Mouse (Mus musculus): Measurements from ENCODE around the gene Serpina11. TPM values are rescaled to one million over a fixed set of nuclear protein-coding genes. Genes with fewer than 3 reads are reported as not detected.
"Not testable (repeated sequence)": the region's sequence is repeated elsewhere in the genome, so short reads cannot be mapped to it uniquely, and the experiment has no call there.

Serpina11 gene
- polyA plus RNA-seq, 1 experiment from 2014 or later: 0.62 TPM

- H3K9me3 ChIP-seq (replicated peaks; ENCODE audit: control insufficient read depth, low read length): no peaks in the 10 kb centered on the region
- H3K36me3 ChIP-seq (ENCODE audit: control insufficient read depth, insufficient read depth, low read length): no peaks in the 10 kb centered on the region
- no peak for ATAC-seq (ENCODE audit: insufficient read depth, low FRiP score)
- H3K4me2 ChIP-seq (ENCODE audit: low read depth, low read length): no peak overlapping the region
- no peaks in the 10 kb centered on the region for H3K27me3 ChIP-seq (ENCODE audit: control insufficient read depth, insufficient read depth, low read length)
- H3K27ac ChIP-seq (ENCODE audit: low read length): no peak overlapping the region
- WGBS: 80% methylated on average over 5 of the region's 5 CpGs
- H3K9ac ChIP-seq (ENCODE audit: low read length): no peak overlapping the region
- no peak overlapping the region for H3K4me3 ChIP-seq (replicated peaks; ENCODE audit: low read length)
- no peaks in the 10 kb centered on the region for H3K4me1 ChIP-seq (ENCODE audit: control insufficient read depth, insufficient read depth, low read length)
Observed at GRCm38 (mm10) chr12:103962337-103962736, 27.4 kb downstream of the Serpina11 start.

DNA sequence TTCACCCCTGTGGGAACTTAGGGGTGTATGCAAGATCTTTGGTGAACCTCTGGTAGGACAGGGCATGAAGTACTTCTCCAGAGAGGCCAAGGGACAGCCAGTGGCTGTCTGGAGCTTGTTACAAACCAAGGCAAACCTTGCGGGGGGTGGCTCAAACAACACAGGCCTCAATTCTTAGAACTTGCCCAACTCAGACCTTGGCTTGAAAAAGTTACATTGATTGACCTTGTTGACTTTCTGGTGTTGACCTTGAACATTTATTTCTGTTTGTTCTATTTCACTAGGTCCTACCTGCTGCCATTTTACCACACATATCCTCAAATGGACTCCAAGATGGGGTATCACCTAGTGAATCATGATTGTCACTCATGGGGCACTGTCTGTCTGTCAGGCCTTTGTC, 28.0 kb downstream of the Serpina11 start:
- no peaks in the 10 kb centered on the region for H3K4me1 ChIP-seq (ENCODE audit: control insufficient read depth, insufficient read depth, low read length)
- H3K27ac ChIP-seq (ENCODE audit: low read length): no peak overlapping the region
- H3K27me3 ChIP-seq (ENCODE audit: control insufficient read depth, insufficient read depth, low read length): no peaks in the 10 kb centered on the region
- ATAC-seq (ENCODE audit: insufficient read depth, low FRiP score): no peak
- WGBS: 96% methylated on average over 1 of the region's 1 CpGs
- no peaks in the 10 kb centered on the region for H3K36me3 ChIP-seq (ENCODE audit: control insufficient read depth, insufficient read depth, low read length)
- H3K9me3 ChIP-seq (replicated peaks; ENCODE audit: control insufficient read depth, low read length): no peaks in the 10 kb centered on the region
- H3K4me3 ChIP-seq (replicated peaks; ENCODE audit: low read length): no peak overlapping the region
- no peak overlapping the region for H3K4me2 ChIP-seq (ENCODE audit: low read depth, low read length)
- H3K9ac ChIP-seq (ENCODE audit: low read length): no peak overlapping the region

DNA sequence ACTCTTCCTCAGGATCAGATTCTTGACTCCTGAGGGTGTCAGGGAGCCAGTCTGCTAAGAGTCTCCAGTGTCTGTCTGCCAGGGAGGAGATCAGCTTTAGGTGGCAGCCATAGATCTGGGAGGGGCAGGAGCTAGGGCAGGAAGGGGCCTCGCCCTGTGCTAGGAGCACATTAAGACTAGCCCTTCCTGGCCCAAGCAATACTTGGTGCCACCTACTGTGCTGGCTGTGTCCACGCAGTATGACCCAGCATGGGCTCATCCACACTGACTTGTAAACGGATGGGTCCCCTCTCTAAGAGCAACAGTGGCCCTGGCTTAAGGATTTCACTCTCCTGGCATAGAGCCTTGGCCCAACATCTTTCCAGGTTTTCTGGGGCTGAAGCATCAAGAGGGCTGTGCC, 31.0 kb downstream of the Serpina11 start, which contains the start of gene Serpina1e:
Serpina1e (minus strand) TSS at position 178 of the 400 bp plus-strand sequence.
- Histone ChIP-seq H3K36me3 (ENCODE audit: control insufficient read depth, insufficient read depth, low read length) (no peaks in the 10 kb centered on the region), H3K9ac (ENCODE audit: low read length) (no peak within 1 kb of the TSS), H3K27me3 (ENCODE audit: control insufficient read depth, insufficient read depth, low read length) (no peaks in the 10 kb centered on the region), H3K27ac (ENCODE audit: low read length) (no peak within 1 kb of the TSS), H3K4me1 (ENCODE audit: control insufficient read depth, insufficient read depth, low read length) (no peaks in the 10 kb centered on the region), H3K4me2 (ENCODE audit: low read depth, low read length) (no peak within 1 kb of the TSS), H3K9me3 (replicated peaks; ENCODE audit: control insufficient read depth, low read length) (no peaks in the 10 kb centered on the region), H3K4me3 (replicated peaks; ENCODE audit: low read length) (no peak within 1 kb of the TSS)
- 75% methylated on average over 3 of the region's 3 CpGs for WGBS
- ATAC-seq (ENCODE audit: insufficient read depth, low FRiP score): 0 out of 2 replicates have a peak, but pooled peaks have one; percentile 53

DNA sequence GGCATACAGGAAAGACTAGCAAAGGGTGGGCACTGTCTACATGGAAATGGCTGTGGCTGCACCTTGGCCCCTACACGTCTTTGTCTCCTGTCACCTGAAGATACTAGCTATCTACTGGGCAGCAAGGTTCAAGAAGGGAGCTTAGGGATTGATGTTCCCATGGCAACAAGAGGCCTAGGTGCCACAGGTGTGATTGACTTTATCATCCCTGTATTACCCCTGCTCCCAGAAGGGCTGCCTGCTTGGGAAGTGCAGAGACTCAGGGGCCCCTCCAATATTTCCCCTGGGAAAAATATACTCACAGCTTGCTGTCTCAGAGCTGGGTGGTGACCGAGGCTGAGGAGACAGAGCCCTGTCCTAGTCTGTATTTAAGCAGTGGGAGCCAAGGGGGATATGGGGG, 33.2 kb downstream of the Serpina11 start:
- WGBS: 57% methylated on average over 2 of the region's 2 CpGs
- not testable (repeated sequence) for H3K9ac ChIP-seq (ENCODE audit: low read length); ATAC-seq (ENCODE audit: insufficient read depth, low FRiP score); H3K27ac ChIP-seq (ENCODE audit: low read length); H3K27me3 ChIP-seq (ENCODE audit: control insufficient read depth, insufficient read depth, low read length); H3K9me3 ChIP-seq (replicated peaks; ENCODE audit: control insufficient read depth, low read length); H3K4me2 ChIP-seq (ENCODE audit: low read depth, low read length); H3K4me1 ChIP-seq (ENCODE audit: control insufficient read depth, insufficient read depth, low read length); H3K4me3 ChIP-seq (replicated peaks; ENCODE audit: low read length); H3K36me3 ChIP-seq (ENCODE audit: control insufficient read depth, insufficient read depth, low read length)

DNA sequence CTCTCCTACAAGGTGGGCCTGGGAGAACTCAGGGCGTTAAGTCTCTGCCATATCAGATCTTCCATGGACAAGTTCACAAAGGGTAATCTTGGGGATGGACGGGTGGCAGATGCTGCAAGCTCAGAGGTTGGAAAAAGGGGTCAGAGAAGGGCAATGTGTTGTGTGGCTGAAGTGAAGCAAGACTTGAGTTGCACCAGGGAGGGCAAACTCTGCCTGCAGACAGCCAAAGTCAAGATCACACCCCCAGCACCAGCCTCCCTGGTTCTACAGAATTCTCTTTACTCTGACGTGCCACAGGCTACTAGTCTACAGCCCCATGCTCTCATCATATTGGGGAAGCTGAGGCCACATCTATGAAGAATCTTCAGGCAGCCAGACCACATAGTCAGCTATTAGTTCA, 36.8 kb downstream of the Serpina11 start:
- H3K36me3 ChIP-seq (ENCODE audit: control insufficient read depth, insufficient read depth, low read length); H3K9me3 ChIP-seq (replicated peaks; ENCODE audit: control insufficient read depth, low read length); H3K4me2 ChIP-seq (ENCODE audit: low read depth, low read length); H3K4me3 ChIP-seq (replicated peaks; ENCODE audit: low read length); H3K9ac ChIP-seq (ENCODE audit: low read length); H3K27me3 ChIP-seq (ENCODE audit: control insufficient read depth, insufficient read depth, low read length); H3K4me1 ChIP-seq (ENCODE audit: control insufficient read depth, insufficient read depth, low read length); H3K27ac ChIP-seq (ENCODE audit: low read length); ATAC-seq (ENCODE audit: insufficient read depth, low FRiP score): not testable (repeated sequence)
- WGBS: 93% methylated on average over 3 of the region's 3 CpGs

- WGBS: 82% methylated on average over 4 of the region's 4 CpGs
- no peak overlapping the region for H3K9ac ChIP-seq (ENCODE audit: low read length)
- H3K36me3 ChIP-seq (ENCODE audit: control insufficient read depth, insufficient read depth, low read length): no peaks in the 10 kb centered on the region
- H3K27me3 ChIP-seq (ENCODE audit: control insufficient read depth, insufficient read depth, low read length): no peaks in the 10 kb centered on the region
- no peaks in the 10 kb centered on the region for H3K4me1 ChIP-seq (ENCODE audit: control insufficient read depth, insufficient read depth, low read length)
- no peaks in the 10 kb centered on the region for H3K9me3 ChIP-seq (replicated peaks; ENCODE audit: control insufficient read depth, low read length)
- no peak overlapping the region for H3K4me2 ChIP-seq (ENCODE audit: low read depth, low read length)
- H3K4me3 ChIP-seq (replicated peaks; ENCODE audit: low read length): no peak overlapping the region
- H3K27ac ChIP-seq (ENCODE audit: low read length): no peak overlapping the region
- ATAC-seq (ENCODE audit: insufficient read depth, low FRiP score): no peak
Observed at GRCm38 (mm10) chr12:103946243-103946642, 43.5 kb downstream of the Serpina11 start.

Other genes with a start within 250 kb of the Serpina11 start
- 15.5 and 17.5 TPM in 2 replicates for gene Serpina1d, start 216.4 kb downstream of the Serpina11 start, polyA plus RNA-seq (2015; fragmentation: Nextera tagmentation; extraction: Ambion mirVana)
- 34.2 and 47.5 TPM in 2 replicates for gene Serpina1b, start 159.6 kb downstream of the Serpina11 start, polyA plus RNA-seq (2015; fragmentation: Nextera tagmentation; extraction: Ambion mirVana)
- gene Serpina1a, start 126.4 kb downstream of the Serpina11 start, polyA plus RNA-seq (2015; fragmentation: Nextera tagmentation; extraction: Ambion mirVana): 29.1 and 33.5 TPM in 2 replicates
- 16.1 and 22.8 TPM in 2 replicates for gene Serpina1c, start 85.1 kb downstream of the Serpina11 start, polyA plus RNA-seq (2015; fragmentation: Nextera tagmentation; extraction: Ambion mirVana)
- gene Serpina1e, start 31.0 kb downstream of the Serpina11 start, polyA plus RNA-seq (2015; fragmentation: Nextera tagmentation; extraction: Ambion mirVana): 12.6 and 17.0 TPM in 2 replicates
- gene Serpina9, start 23.8 kb upstream of the Serpina11 start, polyA plus RNA-seq (2015; fragmentation: Nextera tagmentation; extraction: Ambion mirVana): 0.05 TPM in 1 of 2 replicates, not detected in the other
- gene Serpina12, start 54.5 kb upstream of the Serpina11 start, polyA plus RNA-seq (2015; fragmentation: Nextera tagmentation; extraction: Ambion mirVana): not detected in 2 replicates
- not detected in 2 replicates for gene Serpina5, start 111.2 kb upstream of the Serpina11 start, polyA plus RNA-seq (2015; fragmentation: Nextera tagmentation; extraction: Ambion mirVana)
- gene Serpina3a, start 122.8 kb upstream of the Serpina11 start, polyA plus RNA-seq (2015; fragmentation: Nextera tagmentation; extraction: Ambion mirVana): not detected in 2 replicates
- gene Serpina3b, start 138.0 kb upstream of the Serpina11 start, polyA plus RNA-seq (2015; fragmentation: Nextera tagmentation; extraction: Ambion mirVana): not detected in 2 replicates
- gene Serpina3c, start 163.9 kb upstream of the Serpina11 start, polyA plus RNA-seq (2015; fragmentation: Nextera tagmentation; extraction: Ambion mirVana): not detected in 2 replicates
- 0.15 TPM in 1 of 2 replicates, not detected in the other for gene Serpina3f, start 224.6 kb upstream of the Serpina11 start, polyA plus RNA-seq (2015; fragmentation: Nextera tagmentation; extraction: Ambion mirVana)
- gene Serpina3g, start 246.3 kb upstream of the Serpina11 start, polyA plus RNA-seq (2015; fragmentation: Nextera tagmentation; extraction: Ambion mirVana): 1.7 and 2.0 TPM in 2 replicates